Mouse (Mus musculus) kidney, postnatal 36 days (tissue): ENCODE data around the gene Invs.

Experiments used
- DNase-seq, 2 experiments: peaks; one replicate each; pipeline ENCODE4 v3.0.0; 2021 to 2022; ENCODE audit warnings: mixed read lengths in 2 of 2

Invs gene

GRCm38 (mm10) chr4:48279498-48280134, at the start of gene Invs, which contains the start of gene Erp44:
TSS of gene Invs (plus strand) at chr4:48279760.
TSS of gene Erp44 (minus strand) at chr4:48279558.
- peak; percentile 94 to 98 for DNase-seq

GRCm38 (mm10) chr4:48236721-48237120, 42.8 kb upstream of the Invs start:
- no peak for DNase-seq

- no peak for DNase-seq
Observed at GRCm38 (mm10) chr4:48239046-48239445, 40.5 kb upstream of the Invs start.

GRCm38 (mm10) chr4:48242482-48242881, 37.1 kb upstream of the Invs start:
- no peak for DNase-seq

GRCm38 (mm10) chr4:48243737-48244136, 35.8 kb upstream of the Invs start:
- DNase-seq = no peak

GRCm38 (mm10) chr4:48244280-48244679, 35.3 kb upstream of the Invs start:
- no peak for DNase-seq

- no peak for DNase-seq
Observed at GRCm38 (mm10) chr4:48253266-48253665, 26.3 kb upstream of the Invs start.

GRCm38 (mm10) chr4:48258045-48258444, 21.5 kb upstream of the Invs start:
- DNase-seq = no peak

GRCm38 (mm10) chr4:48267683-48268082, 11.9 kb upstream of the Invs start:
- DNase-seq = no peak

- no peak for DNase-seq
Observed at GRCm38 (mm10) chr4:48268127-48268526, 11.4 kb upstream of the Invs start.

- DNase-seq = no peak
Observed at GRCm38 (mm10) chr4:48270532-48270931, 9.0 kb upstream of the Invs start.

- DNase-seq = no peak
Observed at GRCm38 (mm10) chr4:48271838-48272237, 7.7 kb upstream of the Invs start.

- peak in 1 of 2 experiments; percentile 12 for DNase-seq
Observed at GRCm38 (mm10) chr4:48273119-48273829, 6.3 kb upstream of the Invs start.

GRCm38 (mm10) chr4:48275736-48276135, 3.8 kb upstream of the Invs start:
- DNase-seq = peak in 1 of 2 experiments; percentile 41

GRCm38 (mm10) chr4:48277011-48277410, 2.5 kb upstream of the Invs start:
- peak; percentile 12 to 60 for DNase-seq

- DNase-seq = peak; percentile 16 to 20
Observed at GRCm38 (mm10) chr4:48278757-48279497, 633 bp upstream of the Invs start.

GRCm38 (mm10) chr4:48281121-48281520, 1.6 kb downstream of the Invs start:
- peak in 1 of 2 experiments; percentile 39 for DNase-seq

GRCm38 (mm10) chr4:48287086-48287757, 7.7 kb downstream of the Invs start:
- no peak for DNase-seq

GRCm38 (mm10) chr4:48314814-48315213, 35.3 kb downstream of the Invs start:
- no peak for DNase-seq

- DNase-seq = no peak
Observed at GRCm38 (mm10) chr4:48316036-48316435, 36.5 kb downstream of the Invs start.

GRCm38 (mm10) chr4:48321276-48321675, 41.7 kb downstream of the Invs start:
- DNase-seq = peak in 1 of 2 experiments; percentile 14

- no peak for DNase-seq
Observed at GRCm38 (mm10) chr4:48322095-48322494, 42.5 kb downstream of the Invs start.

GRCm38 (mm10) chr4:48327192-48327591, 47.6 kb downstream of the Invs start:
- DNase-seq = no peak
